Mouse (Mus musculus): Measurements from ENCODE around the gene Afm. TPM values are rescaled to one million over a fixed set of nuclear protein-coding genes. Genes with fewer than 3 reads are reported as not detected.

Gene Afm
- polyA plus RNA-seq, 1 experiment from 2014 or later: not detected

DNA sequence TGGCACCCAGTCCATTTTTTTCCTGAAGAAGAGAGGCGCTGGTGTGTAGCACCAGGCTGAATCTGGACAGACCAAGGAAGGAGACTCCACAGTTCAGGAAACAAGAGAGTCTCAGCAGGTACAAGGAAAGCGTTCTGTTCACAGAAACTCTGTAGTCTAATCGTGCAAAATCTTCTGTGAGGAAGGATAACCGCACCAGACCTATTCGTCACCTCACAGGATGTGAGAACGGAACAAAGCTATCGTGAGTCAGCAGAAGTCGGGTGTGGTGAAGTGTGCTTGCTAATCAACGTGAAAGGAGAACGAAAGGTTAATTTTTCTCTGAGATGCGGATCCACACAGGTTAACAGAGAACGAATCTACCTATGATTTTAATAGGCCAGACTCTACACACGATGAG is 76.2 kb downstream of the Afm start:
- no peak for DNase-seq (ENCODE audit: low spot score)
- H3K4me1 ChIP-seq (ENCODE audit: control insufficient read depth, insufficient read depth, low read length): no peaks in the 10 kb centered on the region

DNA sequence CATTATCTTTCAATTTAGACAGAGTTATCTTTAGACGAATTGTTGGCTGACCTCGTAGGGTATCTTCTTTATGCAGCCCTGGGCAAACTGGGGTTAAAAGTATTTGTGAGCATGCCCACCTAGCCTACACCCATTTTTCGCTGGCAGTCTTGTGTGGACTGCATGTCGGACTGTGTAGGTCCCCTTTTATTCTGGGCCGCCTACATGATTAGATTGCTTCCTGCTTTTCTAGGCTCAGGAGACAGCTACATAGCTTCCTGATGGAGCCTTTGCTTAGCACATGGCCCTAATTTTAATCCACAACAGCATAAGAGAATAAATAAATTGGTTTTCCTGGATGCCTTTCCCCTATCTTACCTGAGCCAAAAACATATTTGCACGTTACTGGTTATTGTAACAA is 77.4 kb downstream of the Afm start:
- no peak for DNase-seq (ENCODE audit: low spot score)
- Histone ChIP-seq H3K27ac (replicated peaks; ENCODE audit: low read depth, low read length) (no peak overlapping the region), H3K9me3 (replicated peaks; ENCODE audit: control insufficient read depth, low read length) (no peaks in the 10 kb centered on the region), H3K36me3 (replicated peaks; ENCODE audit: control insufficient read depth, insufficient read depth, low read depth, low read length) (no peaks in the 10 kb centered on the region), H3K27me3 (ENCODE audit: control insufficient read depth, insufficient read depth, low read length) (no peaks in the 10 kb centered on the region), H3K9ac (replicated peaks; ENCODE audit: low read length) (no peak overlapping the region), H3K4me3 (ENCODE audit: low read depth, low read length) (no peak overlapping the region), H3K4me2 (ENCODE audit: low read depth, low read length) (no peak overlapping the region), H3K4me1 (ENCODE audit: control insufficient read depth, insufficient read depth, low read length) (no peaks in the 10 kb centered on the region)
- ATAC-seq (replicated peaks; ENCODE audit: insufficient number of reproducible peaks, low FRiP score, low TSS enrichment, low read depth): no peak
- 79% methylated on average over 6 of the region's 6 CpGs for WGBS

More for the DNA sequence above, 76.2 kb downstream of the Afm start:
- Histone ChIP-seq H3K27ac (replicated peaks; ENCODE audit: low read depth, low read length) (no peak overlapping the region), H3K36me3 (replicated peaks; ENCODE audit: control insufficient read depth, insufficient read depth, low read depth, low read length) (no peaks in the 10 kb centered on the region), H3K4me2 (ENCODE audit: low read depth, low read length) (no peak overlapping the region), H3K9ac (replicated peaks; ENCODE audit: low read length) (no peak overlapping the region), H3K9me3 (replicated peaks; ENCODE audit: control insufficient read depth, low read length) (no peaks in the 10 kb centered on the region), H3K4me3 (ENCODE audit: low read depth, low read length) (no peak overlapping the region), H3K27me3 (ENCODE audit: control insufficient read depth, insufficient read depth, low read length) (no peaks in the 10 kb centered on the region)
- WGBS: 90% methylated on average over 13 of the region's 13 CpGs
- ATAC-seq (replicated peaks; ENCODE audit: insufficient number of reproducible peaks, low FRiP score, low TSS enrichment, low read depth): no peak

DNA sequence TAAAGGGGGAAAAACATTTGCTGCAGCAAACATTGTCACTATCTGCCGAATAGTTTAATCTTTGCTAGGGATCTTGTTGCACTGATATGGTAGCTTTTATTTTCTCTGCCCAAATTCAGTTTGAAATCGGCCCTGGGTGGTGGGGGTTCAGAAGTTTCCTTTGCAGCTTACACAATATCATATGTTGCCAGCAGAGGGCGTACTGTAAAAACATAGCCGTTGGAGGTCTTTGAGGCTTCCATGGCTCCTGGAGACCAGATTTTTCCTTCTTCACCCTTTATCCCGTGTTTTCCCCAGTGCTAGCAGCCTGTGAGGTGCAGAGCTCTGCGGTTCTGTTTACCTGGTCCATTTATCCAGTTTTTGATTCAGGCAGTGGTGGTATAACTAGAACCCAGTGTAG is 82.7 kb downstream of the Afm start:
- H3K36me3 ChIP-seq (replicated peaks; ENCODE audit: control insufficient read depth, insufficient read depth, low read depth, low read length): no peaks in the 10 kb centered on the region
- H3K9me3 ChIP-seq (replicated peaks; ENCODE audit: control insufficient read depth, low read length): no peaks in the 10 kb centered on the region
- no peak overlapping the region for H3K27ac ChIP-seq (replicated peaks; ENCODE audit: low read depth, low read length)
- no peak for ATAC-seq (replicated peaks; ENCODE audit: insufficient number of reproducible peaks, low FRiP score, low TSS enrichment, low read depth)
- H3K9ac ChIP-seq (replicated peaks; ENCODE audit: low read length): no peak overlapping the region
- H3K27me3 ChIP-seq (ENCODE audit: control insufficient read depth, insufficient read depth, low read length): no peaks in the 10 kb centered on the region
- no peak overlapping the region for H3K4me3 ChIP-seq (ENCODE audit: low read depth, low read length)
- no peaks in the 10 kb centered on the region for H3K4me1 ChIP-seq (ENCODE audit: control insufficient read depth, insufficient read depth, low read length)
- 21% methylated on average over 6 of the region's 6 CpGs for WGBS
- no peak overlapping the region for H3K4me2 ChIP-seq (ENCODE audit: low read depth, low read length)
- DNase-seq (ENCODE audit: low spot score): peak; percentile 85

Other genes starting within 250 kb of the Afm start
- gene Ankrd17, start 152.4 kb upstream of the Afm start, polyA plus RNA-seq (2014; fragmentation: Nextera tagmentation; extraction: Ambion mirVana): 27.8 and 28.8 TPM in 2 replicates
- gene Gm9958, start 151.7 kb upstream of the Afm start, polyA plus RNA-seq (2014; fragmentation: Nextera tagmentation; extraction: Ambion mirVana): 6.5 and 8.4 TPM in 2 replicates
- gene Alb, start 58.0 kb upstream of the Afm start, polyA plus RNA-seq (2014; fragmentation: Nextera tagmentation; extraction: Ambion mirVana): 0.20 and 1.3 TPM in 2 replicates
- gene Afp, start 28.2 kb upstream of the Afm start, polyA plus RNA-seq (2014; fragmentation: Nextera tagmentation; extraction: Ambion mirVana): 3.0 and 3.9 TPM in 2 replicates
- not detected in 2 replicates for gene 5830473C10Rik, start 42.2 kb downstream of the Afm start, polyA plus RNA-seq (2014; fragmentation: Nextera tagmentation; extraction: Ambion mirVana)
- gene Rassf6, start 121.7 kb downstream of the Afm start, polyA plus RNA-seq (2014; fragmentation: Nextera tagmentation; extraction: Ambion mirVana): 0.29 and 0.61 TPM in 2 replicates
- 1.2 and 1.8 TPM in 2 replicates for gene Cxcl5, start 240.4 kb downstream of the Afm start, polyA plus RNA-seq (2014; fragmentation: Nextera tagmentation; extraction: Ambion mirVana)
- 21.7 and 24.0 TPM in 2 replicates for gene Ppbp, start 249.6 kb downstream of the Afm start, polyA plus RNA-seq (2014; fragmentation: Nextera tagmentation; extraction: Ambion mirVana)